Mouse (Mus musculus): Measurements from ENCODE around the gene Tbc1d8b. TPM values are rescaled to one million over a fixed set of nuclear protein-coding genes. Genes with fewer than 3 reads are reported as not detected.

The Tbc1d8b gene
- total RNA-seq, 4 experiments from 2014 or later: 9.3 to 12.5 (median 10.9) TPM

DNA sequence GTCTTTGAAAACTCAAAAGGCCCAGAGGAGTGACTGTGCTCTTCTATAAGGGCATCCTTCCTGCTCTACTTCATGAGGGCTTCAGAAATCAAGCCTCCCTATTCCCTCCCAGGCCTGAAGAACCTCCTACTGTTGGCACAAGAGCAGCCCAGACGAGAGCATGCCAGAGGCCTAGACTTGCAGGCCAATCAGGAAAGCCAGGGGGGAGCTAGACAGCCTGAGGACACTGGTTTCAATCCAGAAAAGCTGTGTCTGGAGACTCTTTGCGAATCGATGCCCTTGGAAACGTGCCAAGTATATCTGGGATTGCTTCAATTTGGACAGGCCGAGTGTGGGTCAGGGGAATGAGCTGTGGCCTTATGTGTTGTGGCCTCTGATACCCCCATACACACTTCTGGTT lies 94.6 kb downstream of the Tbc1d8b start:
- DNase-seq (ENCODE audit: low spot score in 2 of 2): no peak

DNA sequence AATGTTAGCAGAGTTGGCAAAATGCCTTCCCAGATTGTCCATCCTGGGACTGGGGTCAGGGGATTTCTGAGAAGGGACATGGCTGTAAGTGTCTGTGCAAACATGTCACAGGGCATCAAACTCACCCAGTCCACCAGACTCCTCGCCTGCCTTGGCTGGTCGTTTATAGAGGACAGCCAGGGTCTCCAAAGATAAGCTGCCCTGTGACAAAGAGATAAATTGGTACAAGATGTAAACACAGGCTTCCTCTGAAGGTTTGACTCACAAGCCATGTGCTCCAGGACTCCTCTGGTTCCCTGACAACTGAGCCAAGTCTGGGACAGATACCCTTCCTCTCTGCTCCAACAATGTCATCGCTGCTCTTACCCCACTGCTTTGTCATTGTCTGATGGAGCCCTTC lies 96.2 kb downstream of the Tbc1d8b start:
- DNase-seq (ENCODE audit: low spot score in 2 of 2): no peak

DNA sequence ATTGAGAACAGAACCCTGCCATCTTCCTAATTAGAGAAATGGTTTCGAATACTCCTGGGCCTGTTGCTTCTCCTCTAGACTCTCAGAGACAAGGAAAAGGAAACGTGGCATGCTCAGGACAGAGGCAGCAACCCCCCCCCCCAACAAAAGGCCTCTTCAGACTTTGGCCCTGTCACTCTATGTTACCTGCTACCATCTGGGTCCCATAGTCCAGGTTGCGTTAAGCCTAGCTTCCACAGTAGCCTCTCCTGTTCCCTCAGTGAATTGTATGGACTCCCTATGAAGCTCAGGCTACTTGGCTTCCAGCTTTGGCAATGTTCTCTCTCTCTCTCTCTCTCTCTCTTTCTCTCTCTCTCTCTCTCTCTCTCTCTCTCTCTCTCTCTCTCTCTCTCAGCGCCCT lies 96.8 kb downstream of the Tbc1d8b start:
- no peak for DNase-seq (ENCODE audit: low spot score in 2 of 2)

DNA sequence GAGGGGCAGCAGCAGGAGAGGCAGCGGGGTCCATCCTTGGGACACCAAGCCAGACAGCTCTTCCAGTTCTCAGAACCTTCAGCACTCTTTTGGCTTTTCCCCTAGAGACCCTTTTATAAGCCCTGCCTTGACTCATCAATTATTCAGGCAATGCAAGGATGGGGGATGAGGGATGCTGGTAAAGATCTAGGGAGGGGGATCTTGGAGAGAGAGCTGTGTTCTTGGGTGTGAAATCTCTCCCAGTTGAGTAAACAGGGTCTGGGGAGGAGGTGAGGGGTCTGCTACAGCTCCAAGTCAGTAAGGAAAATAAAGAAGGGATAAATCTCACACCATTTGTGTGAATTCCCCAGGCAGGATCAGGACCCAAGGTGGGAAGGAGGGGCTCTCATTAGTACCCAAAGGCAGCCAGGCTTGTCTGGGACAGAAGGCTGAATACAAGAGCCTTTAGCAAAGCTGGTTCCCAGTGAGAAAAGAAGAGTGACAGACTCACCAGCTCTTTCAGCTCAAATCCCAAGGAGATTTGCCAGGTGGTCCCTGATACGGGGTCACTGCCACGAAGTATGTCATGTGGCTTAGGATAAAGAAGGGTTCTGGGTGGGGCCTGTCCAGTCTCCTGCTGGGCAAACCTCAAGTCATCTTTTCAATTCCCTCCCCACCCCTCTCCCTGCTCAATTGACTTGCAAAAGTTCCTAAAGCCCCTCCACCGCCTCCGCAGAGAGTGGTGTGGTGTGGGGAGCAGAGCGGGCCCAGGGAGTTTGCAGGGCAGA lies 97.7 kb downstream of the Tbc1d8b start, which contains the start of gene Ripply1:
Gene Ripply1, minus strand, starts transcription at position 76 of the 767 bp plus-strand sequence.
- no peak for DNase-seq (ENCODE audit: low spot score in 2 of 2)

DNA sequence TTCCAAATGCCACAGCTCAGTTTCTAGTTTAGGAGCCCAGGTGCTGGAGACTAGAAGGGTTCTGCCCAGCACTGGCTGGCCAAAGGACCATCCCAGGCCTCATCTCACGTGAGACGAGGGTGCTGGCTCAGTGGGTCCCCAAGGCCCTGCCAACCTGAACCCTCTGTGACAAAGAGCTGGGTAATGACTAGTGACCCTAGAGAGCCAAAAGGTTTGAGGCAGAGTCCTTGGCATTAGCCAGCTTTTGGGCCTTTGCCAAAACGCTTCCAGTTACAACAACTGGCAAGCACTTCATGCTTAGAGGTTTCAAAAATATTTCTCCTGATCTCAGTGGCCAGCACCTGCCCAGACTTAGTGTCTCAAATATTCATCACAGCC lies 98.2 kb downstream of the Tbc1d8b start:
- no peak for DNase-seq (ENCODE audit: low spot score in 2 of 2)

DNA sequence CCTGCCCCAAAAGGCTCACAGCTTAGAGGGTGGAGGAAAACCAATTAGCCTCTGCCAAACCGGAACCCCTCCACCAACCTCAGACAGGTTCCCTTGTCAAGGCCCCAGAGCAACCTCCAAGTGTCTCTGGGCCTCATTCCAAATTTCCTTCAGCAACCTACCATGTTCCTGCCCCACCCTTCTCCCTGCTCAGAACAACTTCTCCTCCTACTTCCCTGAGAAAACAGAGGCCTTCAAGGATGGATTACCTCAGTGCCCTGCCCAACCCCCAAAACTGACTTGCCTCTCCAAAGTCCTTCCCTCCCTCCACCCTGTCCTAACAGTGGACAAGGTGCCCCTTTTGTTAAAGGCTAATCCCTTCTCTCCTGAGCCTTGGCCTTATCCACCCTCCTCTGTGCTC lies 101.0 kb downstream of the Tbc1d8b start:
- DNase-seq (ENCODE audit: low spot score in 2 of 2): no peak

DNA sequence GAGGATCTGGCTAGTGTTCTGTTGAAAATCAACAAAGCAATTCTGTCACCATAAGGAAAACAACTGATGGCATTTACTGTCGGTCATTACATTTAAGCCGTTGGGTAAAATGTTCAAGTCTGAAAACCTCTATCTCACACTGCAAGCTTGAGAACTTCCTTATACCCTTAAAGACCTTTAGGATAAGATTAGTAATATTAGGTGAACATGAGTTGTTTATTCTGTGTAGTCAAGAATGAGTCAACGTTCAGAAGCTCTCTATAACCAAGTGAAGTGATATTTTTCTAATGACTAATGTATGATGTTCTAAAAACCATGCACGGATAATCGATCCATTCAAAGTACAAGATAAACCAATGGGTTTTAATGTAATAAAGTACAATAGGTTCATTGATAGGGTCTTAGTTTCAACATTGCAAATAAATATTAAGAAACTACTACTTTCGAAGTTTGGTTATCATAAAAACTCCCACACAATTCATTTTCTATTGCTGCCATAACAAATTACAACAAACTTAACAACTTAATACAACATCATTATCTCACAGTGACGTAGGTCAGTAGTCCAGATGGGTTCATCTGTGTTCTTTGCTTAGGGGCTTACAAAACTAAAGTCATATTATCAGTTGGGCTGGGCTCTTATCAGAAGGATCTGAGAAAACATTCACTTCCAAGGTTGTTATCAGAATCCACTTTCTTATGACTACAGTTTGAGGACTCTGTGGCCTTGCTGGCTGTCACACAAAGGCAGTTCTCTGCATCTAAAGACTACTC lies 109.5 kb downstream of the Tbc1d8b start:
- no peak for DNase-seq (ENCODE audit: low spot score in 2 of 2)

DNA sequence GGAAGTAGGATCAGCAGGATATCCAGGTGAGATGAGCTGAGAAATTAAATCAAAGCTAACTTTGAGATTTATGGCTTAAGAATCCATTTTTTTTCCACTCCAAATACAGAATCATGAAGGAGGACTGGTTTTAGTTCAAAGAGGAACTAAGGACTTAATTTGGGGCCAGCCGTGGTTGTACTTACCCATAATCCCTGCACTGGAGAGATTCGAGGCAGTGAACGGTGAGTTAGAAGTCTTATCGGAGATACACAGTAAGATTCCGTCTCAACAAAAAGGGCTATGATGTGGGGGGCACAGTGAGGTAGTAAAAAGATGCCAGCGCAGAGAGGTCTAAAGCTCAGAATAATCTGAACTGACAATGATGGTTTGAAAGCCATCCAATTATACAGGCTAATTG lies 111.2 kb downstream of the Tbc1d8b start:
- no peak for DNase-seq (ENCODE audit: low spot score in 2 of 2)

DNA sequence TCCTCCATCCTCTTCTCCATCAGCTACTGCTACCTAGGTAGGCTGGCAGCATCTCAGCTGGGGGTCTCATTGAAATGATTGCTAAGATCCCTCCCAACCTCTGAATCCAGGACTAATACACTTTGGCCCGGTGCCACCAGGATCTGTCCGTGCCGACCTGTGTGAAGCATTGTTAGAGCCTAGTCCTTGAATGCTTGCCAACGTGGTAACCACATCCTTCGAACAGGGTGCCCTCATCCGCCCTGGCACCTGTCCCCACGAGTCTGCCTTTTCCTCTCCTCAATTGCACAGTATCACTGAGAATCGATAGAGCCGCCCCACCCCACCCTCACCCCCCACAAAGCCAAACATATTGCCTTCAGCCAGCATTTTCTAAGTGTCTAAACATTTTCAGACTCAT lies 113.1 kb downstream of the Tbc1d8b start:
- DNase-seq (ENCODE audit: low spot score in 2 of 2): no peak

DNA sequence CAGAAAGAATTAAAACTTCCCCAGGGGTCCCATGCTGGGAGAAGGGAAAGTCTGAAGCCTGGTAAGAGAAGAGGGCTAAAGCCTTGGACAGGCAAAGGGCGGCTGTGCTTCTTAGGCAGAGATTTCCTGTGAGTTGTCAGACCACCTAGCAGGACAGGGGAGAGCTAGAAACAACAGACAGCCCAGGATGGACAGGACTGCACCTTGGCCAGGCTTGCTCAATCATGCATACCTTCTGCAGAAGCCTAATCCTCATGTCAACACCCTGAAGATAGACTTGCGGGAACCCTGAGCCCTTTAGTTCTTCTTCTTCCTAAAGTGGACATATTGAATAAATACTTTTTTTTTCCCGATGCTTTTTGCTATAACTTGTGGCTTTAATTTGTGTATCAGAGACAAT lies 115.2 kb downstream of the Tbc1d8b start:
- no peak for DNase-seq (ENCODE audit: low spot score in 2 of 2)

DNA sequence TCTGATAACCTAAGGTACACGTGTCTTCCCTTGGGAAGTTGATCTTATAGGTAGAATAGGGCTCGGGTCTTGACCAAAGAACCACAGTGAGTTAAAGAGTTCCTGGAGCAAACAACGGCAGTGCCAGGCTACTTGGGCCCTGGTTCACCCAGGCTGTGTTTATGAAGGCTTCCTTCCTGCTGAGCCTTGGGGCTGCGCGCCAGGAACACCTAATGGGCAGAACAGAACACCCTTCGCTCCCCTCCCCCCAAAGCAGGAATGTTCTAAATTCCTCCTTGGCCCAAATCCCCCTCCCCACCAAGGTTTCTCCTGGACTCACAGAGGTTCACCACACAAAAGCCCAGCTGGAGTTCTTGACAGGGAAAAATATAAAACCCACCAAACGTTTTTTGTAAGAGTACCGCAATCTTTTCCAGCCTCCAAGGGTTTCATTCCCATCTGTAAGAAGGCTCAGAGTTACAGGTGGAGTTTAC lies 115.6 kb downstream of the Tbc1d8b start, which contains the start of gene Cldn2:
Gene Cldn2, plus strand, starts transcription at position 423 of the 473 bp plus-strand sequence.
- no peak for DNase-seq (ENCODE audit: low spot score in 2 of 2)

Other genes starting within 250 kb of the Tbc1d8b start
- gene D330045A20Rik, start 204.6 kb upstream of the Tbc1d8b start, total RNA-seq (2022): under 1 TPM; 0.45 to 0.61 (median 0.49) TPM
- gene Rnf128, start 121.7 kb upstream of the Tbc1d8b start, total RNA-seq (2022): 10 to 100 TPM; 21.6 to 33.8 (median 30.3) TPM
- gene Gm15013, start 29.5 kb downstream of the Tbc1d8b start, total RNA-seq (2022): not detected
- not detected for gene Ripply1, start 97.4 kb downstream of the Tbc1d8b start, total RNA-seq (2022)
- 1 to 10 TPM in 1 of 4 experiments, under 1 TPM in 3; 0.58 to 1.2 (median 0.86) TPM for gene Cldn2, start 115.8 kb downstream of the Tbc1d8b start, total RNA-seq (2022)
- 1 to 10 TPM; 4.2 to 7.5 (median 5.2) TPM for gene Morc4, start 186.7 kb downstream of the Tbc1d8b start, total RNA-seq (2022)